Mouse (Mus musculus): ENCODE results near the gene Adora3.

The Adora3 gene

DNA sequence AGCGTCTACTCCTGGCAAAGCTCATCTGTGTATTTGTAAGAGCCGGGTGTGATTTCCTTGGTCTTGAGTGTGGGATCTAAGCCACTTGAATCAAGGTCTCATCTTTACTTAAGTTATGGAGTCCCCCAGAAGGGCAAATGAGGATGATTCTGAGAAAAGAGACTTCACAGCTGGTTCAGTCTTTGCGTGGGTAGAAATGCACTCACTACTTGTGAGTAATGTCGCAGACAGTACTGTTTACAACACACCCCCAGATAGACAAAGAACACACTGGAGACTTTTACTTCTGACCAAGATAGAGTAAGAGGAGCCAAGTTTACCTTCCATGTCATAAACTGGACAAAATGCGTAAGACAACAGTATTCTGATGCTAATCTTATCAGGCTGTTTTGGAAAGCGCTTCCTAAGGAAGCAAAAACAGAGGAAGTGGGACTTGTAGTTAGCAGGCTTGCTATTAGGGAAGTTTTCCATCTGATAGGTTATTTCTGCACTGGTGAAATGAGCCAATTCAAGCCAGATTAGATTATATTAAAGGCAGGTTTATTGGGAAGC lies 6.7 kb downstream of the Adora3 start:
- no peak for DNase-seq

DNA sequence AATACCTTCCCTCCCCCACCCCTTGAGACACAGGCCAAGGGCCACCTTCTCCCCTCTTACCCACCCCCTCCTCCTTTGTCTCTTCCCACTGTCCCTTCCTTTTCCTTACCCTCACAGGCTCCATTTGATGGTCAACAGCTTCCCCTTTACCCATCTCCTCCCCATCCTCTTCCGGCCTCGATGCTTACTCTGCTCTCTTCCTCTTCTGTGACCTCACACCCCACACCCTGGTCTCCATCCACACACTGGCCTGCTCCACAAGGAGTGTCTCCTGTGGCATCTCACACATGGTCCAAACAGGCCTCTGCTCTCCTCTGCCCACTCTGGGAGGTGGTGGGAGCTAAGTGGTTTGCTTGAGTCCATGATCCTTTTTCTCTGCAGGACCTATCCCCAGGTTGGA lies 7.3 kb downstream of the Adora3 start:
- DNase-seq = no peak

DNA sequence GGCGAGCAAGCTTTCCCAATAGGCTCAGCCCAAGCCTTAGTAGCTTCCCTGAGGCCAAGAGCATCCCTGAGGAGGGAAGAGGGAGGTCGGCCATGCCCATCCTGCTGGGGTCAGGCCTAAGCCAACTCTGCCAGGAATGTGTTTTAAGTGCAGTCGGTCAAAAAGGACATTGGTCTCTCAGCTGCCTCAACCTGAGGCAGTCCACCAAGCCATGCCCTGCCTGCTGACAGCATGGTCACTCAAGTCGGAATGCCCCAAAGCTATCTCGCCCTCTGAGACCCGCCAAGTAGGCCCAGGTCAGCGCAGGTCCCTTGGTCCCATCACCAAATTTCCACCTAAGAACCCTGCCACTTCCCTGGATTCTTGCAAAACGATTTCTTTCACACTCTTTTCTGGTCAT lies 8.1 kb downstream of the Adora3 start:
- no peak for DNase-seq

DNA sequence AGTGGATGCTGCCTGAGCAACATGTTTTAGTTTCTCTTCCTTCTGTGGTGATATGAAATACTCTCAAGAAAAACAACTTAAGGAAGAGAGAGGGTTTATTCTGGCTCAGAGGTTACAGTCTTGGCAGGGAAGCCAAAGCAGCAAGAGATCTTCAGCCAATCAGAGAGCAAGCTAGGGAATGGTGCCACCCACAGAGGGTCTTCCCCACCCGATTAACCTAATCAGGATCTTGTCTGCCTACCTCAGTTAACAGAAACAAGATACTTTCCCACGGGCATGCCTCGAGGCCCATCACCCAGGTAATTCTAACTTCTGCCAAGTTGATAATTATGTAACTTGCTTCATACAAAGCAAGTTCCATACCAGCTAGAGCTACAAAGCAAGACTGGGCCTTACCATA lies 9.8 kb downstream of the Adora3 start:
- no peak for DNase-seq

DNA sequence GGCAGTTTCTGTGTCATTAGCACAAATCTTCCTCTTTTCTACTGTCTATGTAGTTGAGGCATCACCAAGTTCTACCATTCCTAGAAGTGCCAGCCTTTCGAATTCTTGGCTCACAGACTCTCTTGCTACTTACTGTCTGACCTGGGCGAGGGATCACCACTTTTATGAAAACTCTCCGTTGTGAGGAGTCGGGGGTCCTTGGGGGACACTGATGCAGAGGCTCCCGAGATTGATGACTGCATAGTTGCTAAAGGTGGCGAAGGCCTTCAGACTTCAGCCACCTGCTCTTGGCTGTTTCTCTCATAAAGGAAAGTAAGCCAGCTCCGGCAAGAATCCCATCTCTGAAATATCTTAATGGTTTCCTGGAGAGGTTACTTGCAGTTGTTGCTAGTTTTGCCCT lies 11.4 kb downstream of the Adora3 start:
- no peak for DNase-seq

DNA sequence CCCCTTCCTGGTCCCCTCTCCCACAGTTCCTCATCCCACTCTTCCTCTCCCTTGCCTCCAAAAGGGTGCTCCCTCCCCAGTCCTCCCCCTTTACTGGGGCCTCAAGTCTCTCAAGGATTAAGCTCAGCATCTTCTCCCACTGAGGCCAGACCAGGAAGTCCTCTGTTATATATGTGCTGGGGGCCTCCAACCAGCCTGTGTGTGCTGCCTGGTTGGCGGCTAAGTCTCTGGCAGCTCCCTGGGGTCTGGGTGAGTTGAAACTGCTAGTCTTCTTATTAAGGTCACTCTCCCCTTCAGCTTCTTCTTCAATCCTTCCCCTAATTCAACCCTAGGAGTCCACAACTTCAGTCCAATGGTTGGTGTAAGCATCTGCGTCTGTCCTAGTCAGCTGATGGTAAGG lies 12.5 kb downstream of the Adora3 start:
- DNase-seq = no peak

DNA sequence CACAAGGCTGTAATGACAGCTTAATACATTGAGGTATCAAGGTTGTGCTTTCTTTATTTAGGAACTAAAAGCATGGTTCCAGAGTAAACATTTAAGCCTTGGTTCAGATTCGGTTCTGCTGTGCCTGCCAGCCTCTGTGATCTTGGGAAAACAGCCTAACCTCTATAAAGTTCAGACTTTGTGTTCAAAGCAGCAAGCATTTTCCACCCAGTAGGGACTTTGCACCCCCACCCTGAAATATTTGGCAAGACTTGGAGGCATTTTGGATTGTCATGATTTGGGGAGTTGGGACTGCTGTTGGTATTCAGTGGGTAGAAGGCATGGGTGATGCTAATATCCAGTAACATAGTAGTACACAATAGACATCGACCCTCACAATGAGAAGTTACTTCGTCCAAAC lies 18.3 kb downstream of the Adora3 start:
- no peak for DNase-seq

DNA sequence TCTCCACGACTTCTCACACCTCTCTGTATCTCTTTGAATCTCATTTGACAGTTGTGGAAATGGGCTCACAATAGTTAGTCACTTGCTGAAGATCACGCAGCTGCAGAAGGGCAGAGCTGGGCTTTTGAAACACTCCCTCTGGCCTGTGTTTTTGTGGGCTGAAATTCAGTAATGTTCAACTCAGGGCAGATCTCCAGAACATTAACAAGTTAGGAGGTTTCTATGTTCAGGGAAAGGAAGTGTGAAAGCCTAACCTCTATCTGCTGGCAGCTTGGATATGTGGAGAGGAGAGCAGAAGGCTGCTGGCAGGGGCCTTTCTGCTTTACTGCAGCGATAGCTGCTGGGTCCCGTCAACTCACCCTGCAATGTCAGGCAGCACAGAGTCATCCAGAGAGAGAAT lies 19.6 kb downstream of the Adora3 start:
- no peak for DNase-seq

DNA sequence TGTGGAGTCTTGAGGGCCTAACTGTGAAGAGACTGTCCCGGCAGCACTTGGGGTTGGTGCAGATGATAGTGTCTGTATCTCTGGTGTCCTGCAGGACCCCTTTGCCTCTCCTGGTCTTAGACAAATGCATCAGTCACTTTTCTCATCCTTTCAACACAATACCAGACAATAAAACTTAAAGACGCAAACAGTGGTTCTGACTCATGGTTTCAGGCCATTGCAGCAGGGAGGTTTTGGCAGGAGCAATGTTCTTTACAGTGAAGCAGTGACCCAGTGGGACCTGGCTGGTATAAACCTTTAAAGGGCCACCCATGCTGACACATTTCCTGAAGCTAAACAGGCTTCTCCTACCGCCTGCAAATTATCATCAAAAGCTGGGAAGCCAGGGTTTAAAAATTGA lies 20.5 kb downstream of the Adora3 start:
- no peak for DNase-seq

DNA sequence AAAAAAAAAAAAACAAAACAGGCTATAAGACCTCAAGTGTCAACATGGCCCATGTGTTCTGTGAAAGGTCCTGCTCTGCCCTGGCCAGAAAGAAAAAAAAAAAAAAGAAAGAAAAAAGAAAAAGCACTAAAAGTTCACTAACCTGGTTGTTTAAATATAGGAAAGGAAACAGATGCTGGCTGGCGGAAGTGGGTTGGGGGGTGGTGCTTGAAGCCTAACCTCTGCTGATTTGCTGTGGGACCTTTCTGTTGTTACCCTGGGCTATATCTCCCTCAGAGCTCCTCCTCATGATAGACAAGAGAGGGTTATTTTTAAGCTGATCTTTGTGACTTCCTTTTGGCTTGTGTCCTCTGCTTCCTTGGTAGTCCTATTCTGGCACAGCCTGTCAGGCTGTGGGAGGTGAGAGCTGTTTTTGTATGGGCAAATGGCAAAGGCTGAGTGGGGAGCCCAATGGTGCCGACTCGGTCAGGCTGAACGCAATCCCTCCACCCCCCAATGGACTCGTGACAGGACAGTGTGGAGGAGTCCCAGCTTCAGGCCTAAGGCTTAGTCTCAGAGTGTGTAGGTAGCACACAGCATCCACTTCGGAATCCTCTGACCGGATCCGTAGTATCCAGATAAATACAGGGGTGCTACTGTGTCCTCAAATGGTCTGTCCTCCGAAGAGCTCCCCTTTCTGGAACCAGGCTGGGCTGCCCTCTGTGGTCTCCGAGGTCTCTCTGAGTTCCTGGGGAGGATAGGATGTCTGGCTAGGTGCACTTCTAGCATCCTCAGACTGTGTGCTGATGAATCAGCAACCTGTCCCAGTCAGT lies 21.3 kb downstream of the Adora3 start:
- DNase-seq = no peak

DNA sequence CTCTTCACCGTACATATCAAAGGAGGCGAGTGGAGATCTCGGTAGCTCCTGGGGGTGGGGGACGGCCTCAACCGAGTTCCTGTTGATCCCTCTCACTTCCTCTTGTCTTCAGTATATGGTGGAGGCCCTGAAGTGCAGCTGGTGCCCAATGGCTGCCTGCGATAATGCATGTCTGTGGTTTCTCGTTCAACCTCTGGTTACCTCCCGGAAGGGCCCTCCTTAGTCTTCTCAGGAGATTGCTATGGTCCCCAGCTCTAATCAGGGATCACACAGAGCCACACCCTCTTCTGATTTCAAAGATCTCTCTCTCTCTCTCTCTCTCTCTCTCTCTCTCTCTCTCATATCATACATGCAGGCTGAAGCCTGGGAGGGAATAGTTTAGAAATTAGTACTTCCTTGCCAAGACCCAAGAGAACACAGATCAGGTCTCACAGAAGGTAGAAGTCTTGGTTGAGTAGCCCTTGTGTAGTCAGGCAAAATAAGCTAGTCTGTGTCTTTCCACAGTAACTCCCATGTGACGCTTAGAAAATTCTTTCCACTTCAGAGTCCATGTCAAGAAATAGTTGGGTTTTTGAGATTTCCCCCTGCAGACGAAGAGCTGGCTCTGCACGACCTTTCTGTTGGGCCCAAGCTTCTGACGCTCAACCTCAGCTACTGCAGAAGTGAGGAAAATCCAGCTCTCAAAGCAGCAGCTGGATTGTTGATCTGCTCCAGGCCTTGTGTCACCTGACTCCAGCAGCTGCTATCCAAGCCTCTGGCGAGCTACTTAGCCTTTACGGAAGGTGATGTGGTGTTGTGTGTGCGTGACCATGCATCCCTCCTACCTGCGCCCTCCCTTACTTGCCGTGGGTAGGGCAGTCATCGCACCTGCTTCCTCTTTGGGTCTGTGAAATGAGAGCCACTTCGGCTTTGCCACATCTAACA lies 22.2 kb downstream of the Adora3 start:
- no peak for DNase-seq

DNA sequence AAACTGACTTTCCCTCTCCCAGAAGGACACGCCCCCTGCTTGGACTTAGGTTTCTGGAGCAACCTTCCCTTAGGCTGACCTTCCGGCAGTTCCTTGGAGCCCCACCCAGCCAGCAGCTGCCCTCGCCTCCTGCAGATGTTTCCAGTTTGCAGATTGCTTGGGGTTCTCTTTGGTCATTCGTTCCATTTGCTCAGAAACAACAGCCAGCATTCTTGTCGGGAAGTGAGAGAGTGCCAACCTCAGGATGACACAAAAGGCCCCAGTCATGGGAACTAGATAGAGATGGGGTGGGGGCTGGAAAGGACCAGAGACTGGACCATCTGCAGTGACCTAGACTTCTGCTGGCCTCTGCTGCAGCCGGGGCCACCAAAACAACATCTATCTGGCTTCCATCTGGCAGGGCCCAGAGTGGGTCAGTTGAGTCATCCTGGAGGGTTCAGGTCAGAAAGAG lies 23.3 kb downstream of the Adora3 start:
- DNase-seq = no peak

DNA sequence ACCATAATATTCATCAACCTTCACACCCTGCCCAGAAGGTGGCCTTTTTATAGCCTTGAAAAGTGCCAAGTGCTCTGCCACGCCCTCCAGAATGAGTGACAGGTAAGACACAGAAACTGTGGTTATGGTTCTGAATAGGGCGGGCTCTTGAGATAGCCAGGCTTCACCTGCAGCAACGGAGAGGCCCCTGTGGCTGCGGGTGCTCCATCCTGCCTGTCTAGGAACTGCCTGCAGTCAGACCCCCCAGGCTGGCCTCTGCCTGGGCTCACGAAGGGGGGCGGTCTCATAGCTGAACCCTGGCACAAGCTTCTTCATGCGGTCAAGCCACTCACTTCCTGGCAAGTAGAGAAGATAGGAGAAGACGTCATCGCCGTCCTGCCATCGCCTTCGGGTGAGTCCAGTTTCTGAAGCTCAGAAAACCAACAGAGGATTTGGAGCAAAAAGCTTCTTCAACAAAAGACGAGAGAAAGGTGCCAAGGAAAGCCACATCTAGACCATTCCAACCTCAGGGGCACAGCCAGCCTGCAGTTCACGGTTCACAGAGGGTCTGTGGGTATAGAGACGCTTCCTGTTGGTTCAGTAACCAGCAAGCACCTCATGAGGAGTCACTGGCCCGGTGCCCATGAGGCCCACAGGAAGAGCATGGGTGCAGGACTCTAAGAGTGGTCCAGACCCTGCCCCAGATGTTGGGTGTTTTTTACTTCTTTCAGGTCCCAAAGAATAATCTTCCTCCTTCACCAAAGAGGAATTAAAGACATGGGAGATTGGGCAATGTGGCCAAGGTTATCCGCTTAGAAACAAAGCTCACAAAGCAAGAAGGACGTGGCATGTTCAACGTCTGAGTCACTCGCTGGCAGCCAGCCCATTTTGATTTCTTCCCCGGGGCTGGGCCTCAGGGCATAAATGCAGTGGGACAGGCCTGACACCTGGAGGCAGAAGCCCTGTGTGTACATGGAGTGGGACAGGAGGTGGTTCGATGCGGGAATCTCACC lies 24.2 kb downstream of the Adora3 start:
- peak; percentile 27 to 37 for DNase-seq

DNA sequence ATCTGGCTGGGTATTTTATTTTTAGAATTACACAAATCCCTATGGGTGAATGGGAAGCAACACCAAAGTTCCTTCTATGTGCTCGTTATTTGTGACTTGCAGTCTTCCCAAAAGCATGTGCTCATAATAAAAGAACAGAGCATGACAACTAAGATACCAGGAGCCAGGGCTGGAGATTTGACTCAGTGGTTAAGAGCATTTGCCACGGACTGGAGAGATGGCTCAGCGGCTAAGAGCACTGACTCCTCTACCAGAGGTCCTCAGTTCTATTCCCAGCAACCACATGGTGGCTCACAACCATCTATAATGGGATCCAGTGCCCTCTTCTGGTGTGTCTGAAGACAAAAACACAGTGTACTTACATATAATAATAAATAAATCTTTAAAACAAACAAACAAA lies 26.2 kb downstream of the Adora3 start:
- no peak for DNase-seq

DNA sequence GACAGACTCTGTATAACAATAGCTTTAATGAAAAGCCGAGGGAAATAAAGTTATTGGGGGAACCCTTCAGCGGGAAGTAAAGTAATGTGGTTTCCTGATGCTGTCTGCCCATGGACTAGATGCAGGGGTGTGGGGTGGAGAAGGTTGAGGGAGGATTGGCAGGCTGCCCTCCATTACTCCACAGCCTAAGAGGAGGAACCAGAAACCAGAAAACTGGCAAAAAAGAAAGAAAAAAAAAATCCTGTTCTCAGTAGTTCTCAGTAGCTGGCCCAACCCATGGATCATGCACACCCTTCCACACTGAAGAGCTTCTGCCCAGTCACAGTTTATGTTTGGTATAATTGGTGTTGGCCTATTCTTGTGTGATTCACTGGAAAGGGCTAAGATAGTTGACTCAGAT lies 27.7 kb downstream of the Adora3 start:
- no peak for DNase-seq

DNA sequence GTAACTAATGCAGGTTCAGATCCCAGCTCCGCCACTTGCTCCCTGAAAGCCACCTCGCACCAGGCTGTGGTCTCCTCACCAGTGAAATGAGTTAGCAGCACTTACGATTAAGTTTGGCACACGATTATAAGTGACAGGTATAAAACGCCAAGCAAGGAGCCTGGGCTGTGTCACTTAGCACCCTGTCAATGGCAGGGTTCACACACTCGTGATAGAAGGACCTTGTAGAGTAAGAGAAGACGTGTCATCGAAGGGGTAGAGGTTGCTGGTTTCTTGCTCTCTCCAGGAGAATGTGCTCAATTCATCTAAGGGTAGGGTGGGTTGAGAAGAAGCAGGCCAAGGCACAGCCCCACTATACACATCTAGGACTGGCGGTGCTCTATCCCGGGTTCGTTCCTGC lies 28.2 kb downstream of the Adora3 start:
- no peak for DNase-seq

DNA sequence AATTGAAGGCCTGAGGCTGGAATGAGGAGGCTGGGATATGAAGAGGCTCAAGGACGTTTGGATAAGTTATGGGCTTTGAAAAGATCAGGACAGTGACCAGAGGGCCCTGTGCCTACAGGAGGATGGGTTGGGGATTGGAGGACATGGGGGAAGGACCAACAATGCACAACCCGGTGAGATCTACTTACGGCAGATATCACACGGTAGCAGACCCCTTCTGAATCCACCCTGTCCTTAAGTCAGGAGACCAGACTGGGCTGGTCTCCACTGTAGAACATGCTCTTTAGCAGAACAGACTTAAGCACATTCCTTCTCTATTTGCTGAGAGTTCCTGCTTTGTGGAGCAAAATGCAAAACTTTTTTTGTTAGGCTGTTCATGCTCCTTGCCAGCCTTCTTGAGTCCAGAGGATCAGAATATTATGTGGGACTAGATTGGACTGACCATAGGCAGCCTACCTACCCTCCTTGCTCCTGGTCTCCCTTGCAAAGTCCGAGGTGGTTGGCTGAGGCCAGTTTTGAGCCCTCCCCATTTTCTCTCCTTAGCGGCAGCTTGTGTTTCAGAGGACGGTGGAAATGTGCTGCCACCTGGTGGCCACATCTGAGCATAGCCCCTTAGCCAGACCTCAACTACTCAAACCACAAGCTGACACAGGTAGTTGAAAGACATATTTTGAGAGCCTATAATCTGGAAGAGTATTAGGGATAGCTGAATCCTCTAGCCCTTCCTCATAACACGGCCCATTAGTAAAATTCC lies 28.9 kb downstream of the Adora3 start:
- DNase-seq = peak; percentile 80 to 82

DNA sequence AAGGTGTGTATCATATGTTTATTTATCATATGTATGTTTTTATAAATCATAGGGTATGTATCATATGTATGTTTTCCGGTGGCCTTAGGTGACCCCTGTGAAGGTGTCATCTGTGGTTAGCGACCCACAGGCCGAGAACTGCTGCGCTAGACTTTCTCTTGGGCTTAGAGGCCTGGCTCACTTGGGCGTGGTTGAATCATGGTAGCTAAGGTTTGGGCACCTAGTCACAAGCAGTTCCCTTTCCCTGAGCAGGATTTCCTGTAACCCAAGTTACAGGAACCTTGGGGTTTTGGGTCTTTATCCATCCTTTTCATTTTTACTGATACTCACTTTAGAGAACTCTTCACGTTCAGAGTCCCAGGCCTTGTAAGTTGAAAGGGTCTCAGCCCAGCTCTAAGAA lies 29.6 kb downstream of the Adora3 start:
- DNase-seq = no peak

DNA sequence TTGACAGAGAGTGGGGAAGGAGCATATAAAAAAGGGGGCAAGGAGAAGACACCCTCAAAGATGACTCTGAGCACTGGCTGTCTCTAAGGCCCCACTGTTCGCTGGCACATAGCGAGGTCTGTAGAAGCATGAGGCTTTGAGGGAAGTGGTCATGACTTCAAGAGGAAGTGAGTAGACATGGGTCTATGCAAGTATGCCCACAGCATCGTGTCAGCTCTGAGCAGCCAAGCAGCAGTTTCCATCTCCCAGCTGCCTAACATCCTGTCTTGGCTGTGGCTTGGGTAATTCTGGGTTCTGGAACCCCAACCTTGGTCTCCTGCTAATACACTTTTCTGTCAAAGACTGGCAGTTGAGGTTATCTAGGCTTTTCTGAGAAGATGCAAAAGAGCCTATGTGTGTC lies 30.1 kb downstream of the Adora3 start:
- no peak for DNase-seq

DNA sequence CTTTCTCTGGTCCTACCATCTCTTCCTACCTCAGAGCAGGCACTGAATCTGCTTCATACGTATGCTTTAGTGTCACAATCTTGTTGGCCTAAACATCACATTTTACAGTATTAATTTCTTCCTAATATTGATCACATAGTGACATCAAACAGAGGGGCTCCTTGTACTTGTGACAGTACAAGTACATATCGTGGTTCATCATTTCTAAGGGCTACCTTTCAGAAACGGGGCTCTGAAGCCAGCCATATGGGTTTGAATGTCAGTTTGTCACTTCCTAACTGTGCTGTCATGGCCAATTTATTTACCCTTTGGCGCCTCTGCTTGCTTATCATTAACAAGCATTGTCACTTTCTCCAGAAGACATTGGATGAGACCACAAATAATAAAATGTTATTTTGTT lies 30.8 kb downstream of the Adora3 start:
- no peak for DNase-seq

DNA sequence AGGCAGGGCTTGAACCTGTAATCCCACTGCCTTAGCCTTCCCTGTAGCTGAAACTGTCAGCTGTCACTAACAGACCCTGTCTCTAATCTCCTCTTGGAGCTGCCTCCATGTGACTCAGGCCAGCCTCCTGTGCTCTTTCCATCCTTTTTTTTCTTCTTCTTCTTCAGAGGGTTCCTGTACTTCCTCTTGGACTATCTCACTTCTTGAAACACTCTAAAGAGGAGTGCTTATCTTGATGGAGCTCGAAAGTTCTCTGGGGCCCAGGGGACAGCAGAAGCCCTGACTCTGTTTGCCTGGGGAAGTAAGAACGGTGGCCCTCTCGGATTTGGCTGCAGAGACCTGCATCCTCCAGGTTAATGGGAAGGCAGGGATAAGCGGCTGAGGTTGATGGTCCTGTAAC lies 33.6 kb downstream of the Adora3 start:
- no peak for DNase-seq

DNA sequence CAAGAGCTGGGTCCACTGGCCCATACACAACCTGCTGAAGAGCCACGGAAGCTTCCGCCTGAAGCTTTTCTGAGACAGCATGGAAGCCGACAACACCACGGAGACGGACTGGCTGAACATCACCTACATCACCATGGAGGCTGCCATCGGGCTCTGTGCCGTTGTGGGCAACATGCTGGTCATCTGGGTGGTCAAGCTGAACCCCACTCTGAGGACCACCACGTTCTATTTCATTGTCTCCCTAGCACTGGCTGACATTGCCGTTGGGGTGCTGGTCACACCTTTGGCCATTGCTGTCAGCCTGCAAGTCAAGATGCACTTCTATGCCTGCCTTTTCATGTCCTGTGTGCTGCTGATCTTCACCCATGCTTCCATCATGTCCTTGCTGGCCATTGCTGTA lies 34.1 kb downstream of the Adora3 start:
- no peak for DNase-seq
